Mouse (Mus musculus) lung, embryonic 15.5 days (tissue): Measurements from ENCODE around the gene Serbp1. TPM values are rescaled to one million over a fixed set of nuclear protein-coding genes. Genes with fewer than 3 reads are reported as not detected.

Source experiments
- ATAC-seq: fragments of 200-750 bp; cut with Nextera tagmentation; 2 replicates; pipeline ENCODE4 v1.8.0; 2017; ENCODE audit warnings: moderate number of reproducible peaks, borderline replicate concordance; ENCODE audit not compliant: low FRiP score, low TSS enrichment; ENCODE audit errors: extremely low read depth
- H3K27ac ChIP-seq: fragments of 300-500 bp; sonication (generic); 2 replicates; pipeline ENCODE4 v1.5.1; 2015; ENCODE audit warnings: moderate library complexity, mild to moderate bottlenecking, inconsistent platforms
- H3K27me3 ChIP-seq: fragments of 300-500 bp; sonication (generic); 2 replicates; pipeline ENCODE4 v1.6.1; 2015; ENCODE audit warnings: inconsistent platforms
- H3K36me3 ChIP-seq: fragments of 300-500 bp; sonication (generic); 2 replicates; pipeline ENCODE4 v1.6.1; 2015; ENCODE audit warnings: inconsistent platforms
- H3K4me1 ChIP-seq: fragments of 300-500 bp; sonication (generic); 2 replicates; pipeline ENCODE4 v1.6.1; 2015; ENCODE audit warnings: inconsistent platforms
- H3K4me2 ChIP-seq: fragments of 300-500 bp; sonication (generic); 2 replicates; pipeline ENCODE4 v1.6.1; 2015; ENCODE audit warnings: inconsistent platforms, mild to moderate bottlenecking, moderate library complexity
- H3K4me3 ChIP-seq: fragments of 300-500 bp; sonication (generic); 2 replicates; pipeline ENCODE4 v1.5.1; 2015; ENCODE audit warnings: mild to moderate bottlenecking, inconsistent platforms
- H3K9ac ChIP-seq: fragments of 300-500 bp; sonication (generic); 2 replicates; pipeline ENCODE4 v1.6.1; 2015; ENCODE audit warnings: inconsistent platforms
- H3K9me3 ChIP-seq: fragments of 300-500 bp; sonication (generic); 2 replicates; pipeline ENCODE4 v1.6.1; 2016; ENCODE audit warnings: inconsistent platforms
- WGBS: fragments of 180-500 bp; shearing (Covaris S2); methylation state at CpG from one replicate; pipeline ENCODE4 v1.1.7; 2015; 5-methylcytosine and 5-hydroxymethylcytosine counted together
- polyA plus RNA-seq: library from polyadenylated mRNA; unstranded; fragments of >200 nt; fragmentation: Nextera tagmentation; extraction: Ambion mirVana; gene quantifications from 2 replicates; pipeline ENCODE4 v1.2.1, GENCODE M21; 2015

Serbp1 gene
- 374 and 403 TPM in 2 replicates for polyA plus RNA-seq

DNA sequence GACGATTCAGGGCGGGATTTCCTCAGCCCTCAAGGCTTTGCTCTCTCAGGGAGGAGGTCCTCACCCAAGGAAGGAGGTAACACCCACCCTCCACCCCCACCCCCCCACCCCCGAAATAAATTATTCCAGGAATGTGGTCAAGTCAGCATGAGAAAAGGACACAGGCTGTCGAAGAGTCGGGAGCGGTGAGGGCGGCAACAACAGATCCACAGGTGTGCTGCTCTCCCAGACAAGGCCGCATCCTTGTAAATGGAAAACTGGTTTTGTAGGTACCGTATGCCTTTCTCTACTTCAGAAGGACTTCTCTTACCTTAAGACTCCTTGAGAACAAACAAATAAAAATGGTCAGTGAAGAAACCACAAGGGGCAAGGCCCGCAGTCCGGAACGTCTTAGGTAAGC, at the start of gene Serbp1:
TSS of gene Serbp1 (plus strand) at position 200 of the 400 bp plus-strand sequence.
- H3K4me1 ChIP-seq = no peaks in the 10 kb centered on the region
- no peak within 1 kb of the TSS for H3K4me3 ChIP-seq
- no peaks in the 10 kb centered on the region for H3K36me3 ChIP-seq
- no peaks in the 10 kb centered on the region for H3K9me3 ChIP-seq
- no peak within 1 kb of the TSS for H3K9ac ChIP-seq
- no peak within 1 kb of the TSS for H3K27ac ChIP-seq
- no peak for ATAC-seq
- peak within 1 kb of the TSS; percentile 8; the same call in 1 of the 2 replicates for H3K4me2 ChIP-seq
- no peaks in the 10 kb centered on the region for H3K27me3 ChIP-seq
- WGBS = 27% methylated on average over 12 of the region's 12 CpGs

GRCm38 (mm10) chr6:67193591-67193990, 44.4 kb upstream of the Serbp1 start:
- Histone ChIP-seq H3K36me3 (no peaks in the 10 kb centered on the region), H3K9ac (no peak overlapping the region), H3K9me3 (no peaks in the 10 kb centered on the region), H3K27ac (no peak overlapping the region), H3K27me3 (no peaks in the 10 kb centered on the region), H3K4me3 (no peak overlapping the region), H3K4me1 (peaks cover 8% of the 10 kb centered on the region), H3K4me2 (no peak overlapping the region)
- ATAC-seq = no peak
- 66% methylated on average over 2 of the region's 2 CpGs for WGBS

- Histone ChIP-seq H3K27ac (no peak overlapping the region), H3K9ac (no peak overlapping the region), H3K36me3 (no peaks in the 10 kb centered on the region), H3K27me3 (no peaks in the 10 kb centered on the region), H3K4me1 (peaks cover 8% of the 10 kb centered on the region), H3K9me3 (no peaks in the 10 kb centered on the region), H3K4me2 (no peak overlapping the region), H3K4me3 (no peak overlapping the region)
- WGBS = 75% methylated on average over 6 of the region's 6 CpGs
- no peak for ATAC-seq
Measured at GRCm38 (mm10) chr6:67194606-67195005, 43.4 kb upstream of the Serbp1 start.

DNA sequence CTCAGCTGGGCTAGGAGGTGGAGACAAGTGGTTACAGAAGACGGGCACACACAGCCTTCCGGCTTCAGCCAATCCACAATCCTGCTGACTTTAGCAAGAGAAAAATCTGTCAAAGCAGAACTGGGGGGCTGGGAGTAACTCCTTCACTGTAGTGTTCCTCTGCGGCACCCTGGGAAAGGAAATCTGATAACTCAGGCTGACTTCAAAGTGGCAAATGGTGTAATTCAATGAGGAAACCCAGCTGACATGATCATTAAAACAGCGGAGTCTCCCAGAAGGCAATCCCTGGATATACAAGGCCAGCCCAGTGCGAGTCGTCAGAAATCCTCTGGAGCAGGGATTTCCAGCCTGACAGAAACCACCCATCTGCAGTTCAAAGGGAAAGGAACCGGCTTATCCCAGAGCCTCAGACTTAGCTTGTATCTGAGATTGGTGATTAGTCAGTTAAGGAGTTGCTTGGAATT, 42.8 kb upstream of the Serbp1 start:
- H3K27me3 ChIP-seq = no peaks in the 10 kb centered on the region
- no peak overlapping the region for H3K4me3 ChIP-seq
- 6% methylated on average over 7 of the region's 7 CpGs for WGBS
- H3K4me1 ChIP-seq = peaks cover 8% of the 10 kb centered on the region
- H3K9me3 ChIP-seq = no peaks in the 10 kb centered on the region
- ATAC-seq = no peak; the same call in 1 of the 2 replicates
- H3K4me2 ChIP-seq = no peak overlapping the region
- H3K36me3 ChIP-seq = no peaks in the 10 kb centered on the region
- no peak overlapping the region for H3K27ac ChIP-seq
- H3K9ac ChIP-seq = no peak overlapping the region

GRCm38 (mm10) chr6:67196821-67197220, 41.2 kb upstream of the Serbp1 start:
- Histone ChIP-seq H3K36me3 (no peaks in the 10 kb centered on the region), H3K27ac (no peak overlapping the region), H3K4me3 (no peak overlapping the region), H3K27me3 (no peaks in the 10 kb centered on the region), H3K9me3 (no peaks in the 10 kb centered on the region), H3K4me1 (peaks cover 11% of the 10 kb centered on the region), H3K9ac (no peak overlapping the region), H3K4me2 (no peak overlapping the region)
- ATAC-seq = no peak
- 85% methylated on average over 6 of the region's 6 CpGs for whole genome bisulfite sequencing

GRCm38 (mm10) chr6:67198085-67198484, 39.9 kb upstream of the Serbp1 start:
- ATAC-seq = no peak
- Histone ChIP-seq H3K27me3 (no peaks in the 10 kb centered on the region), H3K4me3 (no peak overlapping the region), H3K27ac (no peak overlapping the region), H3K4me2 (no peak overlapping the region), H3K9ac (no peak overlapping the region), H3K4me1 (peaks cover 11% of the 10 kb centered on the region), H3K36me3 (no peaks in the 10 kb centered on the region), H3K9me3 (no peaks in the 10 kb centered on the region)
- 16% methylated on average over 4 of the region's 4 CpGs for WGBS

DNA sequence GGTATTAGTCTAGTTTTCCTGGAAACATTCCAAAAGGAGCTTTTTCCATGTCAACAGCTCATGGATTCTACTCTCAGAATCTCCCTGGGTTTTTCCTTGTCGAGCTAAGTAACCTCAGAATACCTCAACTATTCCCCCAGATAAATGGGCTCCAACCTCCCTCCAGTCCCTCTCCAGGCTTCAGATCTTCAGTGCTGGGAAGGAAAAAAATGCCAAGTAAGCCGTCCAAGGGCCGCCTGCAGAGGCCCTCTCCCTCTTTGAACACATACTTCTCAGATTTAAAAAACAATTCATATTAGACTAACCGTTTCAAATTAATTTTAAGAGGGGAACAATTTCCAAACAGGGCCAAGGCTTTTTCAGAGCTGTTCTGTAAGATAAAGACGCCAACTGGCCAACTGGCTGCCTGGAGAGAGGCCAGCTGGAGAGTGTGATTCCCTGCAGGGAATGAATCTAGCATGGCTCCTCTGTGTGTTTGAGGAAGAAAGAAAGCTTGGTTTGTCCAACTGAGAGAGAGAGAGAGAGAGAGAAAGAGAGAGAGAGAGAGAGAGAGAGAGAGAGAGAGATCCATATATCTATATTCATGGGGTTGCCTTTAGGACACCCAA, 37.2 kb upstream of the Serbp1 start:
- WGBS = 28% methylated on average over 5 of the region's 5 CpGs
- no peak overlapping the region for H3K4me3 ChIP-seq
- H3K4me2 ChIP-seq = no peak overlapping the region
- H3K27ac ChIP-seq = peak overlapping the region; percentile 56
- peak; percentile 64; the same call in 1 of the 2 replicates for ATAC-seq
- no peaks in the 10 kb centered on the region for H3K27me3 ChIP-seq
- no peaks in the 10 kb centered on the region for H3K36me3 ChIP-seq
- H3K9ac ChIP-seq = no peak overlapping the region
- no peaks in the 10 kb centered on the region for H3K9me3 ChIP-seq
- H3K4me1 ChIP-seq = 0 out of 2 replicates have a peak, but pooled peaks cover 3% of the 10 kb centered on the region

GRCm38 (mm10) chr6:67205081-67206037, 32.6 kb upstream of the Serbp1 start:
- no peak overlapping the region for H3K4me3 ChIP-seq
- no peak overlapping the region for H3K27ac ChIP-seq
- no peaks in the 10 kb centered on the region for H3K36me3 ChIP-seq
- no peaks in the 10 kb centered on the region for H3K9me3 ChIP-seq
- WGBS = 63% methylated on average over 35 of the region's 35 CpGs
- no peak overlapping the region for H3K4me2 ChIP-seq
- H3K9ac ChIP-seq = no peak overlapping the region
- 0 out of 2 replicates have a peak, but pooled peaks cover under 1% of the 10 kb centered on the region for H3K4me1 ChIP-seq
- no peaks in the 10 kb centered on the region for H3K27me3 ChIP-seq
- no peak for ATAC-seq

GRCm38 (mm10) chr6:67212362-67212761, 25.6 kb upstream of the Serbp1 start:
- 70% methylated on average over 1 of the region's 1 CpGs for WGBS
- no peak overlapping the region for H3K27ac ChIP-seq
- no peak overlapping the region for H3K4me3 ChIP-seq
- H3K27me3 ChIP-seq = no peaks in the 10 kb centered on the region
- no peak overlapping the region for H3K4me2 ChIP-seq
- H3K9me3 ChIP-seq = no peaks in the 10 kb centered on the region
- H3K36me3 ChIP-seq = no peaks in the 10 kb centered on the region
- H3K9ac ChIP-seq = no peak overlapping the region
- no peak for ATAC-seq
- H3K4me1 ChIP-seq = no peaks in the 10 kb centered on the region

DNA sequence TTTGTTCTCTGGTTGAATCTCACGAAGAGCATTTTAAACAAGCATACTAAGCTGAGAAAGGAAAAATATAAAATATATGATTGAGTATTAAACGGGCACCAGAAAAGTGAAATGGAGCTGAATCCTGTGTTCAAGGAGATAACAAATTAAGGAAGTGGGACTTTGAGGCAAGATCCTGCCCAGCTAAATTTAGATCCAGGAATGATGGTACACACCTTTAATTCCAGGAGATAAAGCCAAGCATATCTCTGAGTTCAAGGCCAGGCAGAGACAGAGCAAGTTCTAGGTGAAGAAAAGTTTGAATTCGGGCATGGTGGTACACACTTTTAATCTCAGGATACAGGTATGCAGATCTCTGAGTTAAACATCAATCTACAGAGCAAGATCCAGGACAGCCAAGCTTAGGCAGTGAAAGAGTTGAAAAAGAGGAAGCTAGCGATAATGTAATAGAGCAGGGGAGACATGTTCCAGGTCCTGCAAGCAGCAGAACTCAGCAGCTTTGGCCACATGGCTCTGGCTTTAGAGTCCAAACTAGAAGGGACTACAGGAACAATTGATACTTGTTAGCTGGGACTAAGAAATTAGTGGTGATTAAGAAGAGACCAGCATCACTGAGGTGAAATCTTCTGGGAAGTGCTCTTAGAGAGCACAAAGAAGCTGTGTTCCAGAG, 24.4 kb upstream of the Serbp1 start:
- 85% methylated on average over 4 of the region's 4 CpGs for WGBS
- Histone ChIP-seq H3K9me3 (no peaks in the 10 kb centered on the region), H3K36me3 (no peaks in the 10 kb centered on the region), H3K27ac (no peak overlapping the region), H3K27me3 (no peaks in the 10 kb centered on the region), H3K4me3 (no peak overlapping the region), H3K4me1 (0 out of 2 replicates have a peak, but pooled peaks cover 4% of the 10 kb centered on the region), H3K9ac (no peak overlapping the region), H3K4me2 (no peak overlapping the region)
- ATAC-seq = no peak

- no peaks in the 10 kb centered on the region for H3K36me3 ChIP-seq
- H3K27me3 ChIP-seq = no peaks in the 10 kb centered on the region
- WGBS = 52% methylated on average over 4 of the region's 4 CpGs
- no peak overlapping the region for H3K4me2 ChIP-seq
- no peak overlapping the region for H3K4me3 ChIP-seq
- no peaks in the 10 kb centered on the region for H3K9me3 ChIP-seq
- 0 out of 2 replicates have a peak, but pooled peaks cover 4% of the 10 kb centered on the region for H3K4me1 ChIP-seq
- no peak overlapping the region for H3K9ac ChIP-seq
- no peak overlapping the region for H3K27ac ChIP-seq
- ATAC-seq = no peak
Measured at GRCm38 (mm10) chr6:67217402-67217801, 20.6 kb upstream of the Serbp1 start.
